Mouse (Mus musculus) midbrain, embryonic 14.5 days (tissue): ENCODE measurements around the gene Mest. TPM values are rescaled to one million over a fixed set of nuclear protein-coding genes. Genes with fewer than 3 reads are reported as not detected.

Experiments
- ATAC-seq: fragments of 200-750 bp; cut with Nextera tagmentation; 2 replicates; pipeline ENCODE4 v1.8.0; 2017; ENCODE audit warnings: moderate number of reproducible peaks, moderate library complexity; ENCODE audit not compliant: low FRiP score, low TSS enrichment
- DNase-seq: peaks from one replicate; pipeline ENCODE4 v3.0.0-alpha.2; 2015
- H3K27ac ChIP-seq: fragments of 300-500 bp; sonication (generic); replicated peaks from 2 replicates; pipeline ENCODE4 v1.5.1; 2014; ENCODE audit warnings: mild to moderate bottlenecking, low read depth, low read length, moderate library complexity
- H3K27me3 ChIP-seq: fragments of 300-500 bp; sonication (generic); 2 replicates; pipeline ENCODE4 v1.6.1; 2014; ENCODE audit warnings: low read length, control low read depth, mixed read lengths; ENCODE audit not compliant: control insufficient read depth, insufficient read depth
- H3K36me3 ChIP-seq: fragments of 300-500 bp; sonication (generic); 2 replicates; pipeline ENCODE4 v1.6.1; 2014; ENCODE audit warnings: low read length, control low read depth; ENCODE audit not compliant: control insufficient read depth, insufficient read depth
- H3K4me1 ChIP-seq: fragments of 300-500 bp; sonication (generic); 2 replicates; pipeline ENCODE4 v1.6.1; 2014; ENCODE audit warnings: mild to moderate bottlenecking, antibody characterized with exemption, low read length, control low read depth; ENCODE audit not compliant: control insufficient read depth, insufficient read depth
- H3K4me2 ChIP-seq: fragments of 300-500 bp; sonication (generic); 2 replicates; pipeline ENCODE4 v1.6.1; 2014; ENCODE audit warnings: mild to moderate bottlenecking, low read length, moderate library complexity
- H3K4me3 ChIP-seq: fragments of 300-500 bp; sonication (generic); replicated peaks from 2 replicates; pipeline ENCODE4 v1.5.1; 2014; ENCODE audit warnings: low read depth, low read length
- H3K9ac ChIP-seq: fragments of 300-500 bp; sonication (generic); replicated peaks from 2 replicates; pipeline ENCODE4 v1.6.1; 2014; ENCODE audit warnings: mild to moderate bottlenecking, low read length, moderate library complexity
- H3K9me3 ChIP-seq: fragments of 300-500 bp; sonication (generic); 2 replicates; pipeline ENCODE4 v1.6.1; 2016; ENCODE audit warnings: low read length, control low read depth, mixed read lengths; ENCODE audit not compliant: control insufficient read depth
- WGBS: fragments of 180-500 bp; shearing (Covaris S2); extraction: QIAGEN DNeasy Blood & Tissue Kit; methylation state at CpG from one replicate; pipeline ENCODE4 v1.1.7; 2014; 5-methylcytosine and 5-hydroxymethylcytosine counted together
- polyA plus RNA-seq: library from polyadenylated mRNA; unstranded; fragments of >200 nt; fragmentation: Nextera tagmentation; extraction: Ambion mirVana; gene quantifications from 2 replicates; pipeline ENCODE4 v1.2.1, GENCODE M21; 2014

The Mest gene
- polyA plus RNA-seq, 1 experiment from 2014 or later = 402 TPM

GRCm38 (mm10) chr6:30738464-30739006 lies 15.2 kb downstream of the Mest start:
- 46% methylated on average over 20 of the region's 20 CpGs for WGBS
- DNase-seq (no peak), ATAC-seq (no peak)
- Histone ChIP-seq H3K4me3 (peak overlapping the region; percentile 58), H3K27me3 (no peaks in the 10 kb centered on the region), H3K36me3 (peaks cover 16% of the 10 kb centered on the region), H3K4me1 (peaks cover 8% of the 10 kb centered on the region), H3K4me2 (peak overlapping the region; percentile 65), H3K9me3 (peaks cover 40% of the 10 kb centered on the region), H3K9ac (peak overlapping the region; percentile 73), H3K27ac (peak overlapping the region; percentile 86)

- H3K4me2 ChIP-seq = peak overlapping the region; percentile 65
- DNase-seq (peak; percentile 77), ATAC-seq (no peak)
- H3K4me3 ChIP-seq = peak overlapping the region; percentile 58
- H3K4me1 ChIP-seq = peaks cover 1% of the 10 kb centered on the region
- peak overlapping the region; percentile 86; the same call in 1 of the 2 replicates for H3K27ac ChIP-seq
- H3K36me3 ChIP-seq = peaks cover 23% of the 10 kb centered on the region
- WGBS = 50% methylated on average over 10 of the region's 10 CpGs
- peak overlapping the region; percentile 73; the same call in 1 of the 2 replicates for H3K9ac ChIP-seq
- no peaks in the 10 kb centered on the region for H3K27me3 ChIP-seq
- H3K9me3 ChIP-seq = peaks cover 40% of the 10 kb centered on the region
Observed at GRCm38 (mm10) chr6:30739177-30739747, 15.9 kb downstream of the Mest start.

- 0 out of 2 replicates have a peak, but pooled peaks cover under 1% of the 10 kb centered on the region for H3K9me3 ChIP-seq
- no peaks in the 10 kb centered on the region for H3K4me1 ChIP-seq
- WGBS = 84% methylated on average over 10 of the region's 10 CpGs
- H3K4me2 ChIP-seq = no peak overlapping the region
- no peak for DNase-seq
- no peak overlapping the region for H3K4me3 ChIP-seq
- no peaks in the 10 kb centered on the region for H3K27me3 ChIP-seq
- no peak for ATAC-seq
- H3K9ac ChIP-seq = no peak overlapping the region
- H3K36me3 ChIP-seq = peaks cover 75% of the 10 kb centered on the region
- no peak overlapping the region for H3K27ac ChIP-seq
Observed at GRCm38 (mm10) chr6:30744846-30745245, 21.5 kb downstream of the Mest start.

GRCm38 (mm10) chr6:30745591-30745990 lies 22.2 kb downstream of the Mest start:
- 74% methylated on average over 7 of the region's 7 CpGs for WGBS
- Histone ChIP-seq H3K4me1 (no peaks in the 10 kb centered on the region), H3K9me3 (no peaks in the 10 kb centered on the region), H3K4me2 (no peak overlapping the region), H3K27me3 (no peaks in the 10 kb centered on the region), H3K27ac (no peak overlapping the region), H3K9ac (no peak overlapping the region), H3K4me3 (no peak overlapping the region), H3K36me3 (peaks cover 82% of the 10 kb centered on the region)
- DNase-seq = no peak
- ATAC-seq = no peak

GRCm38 (mm10) chr6:30747631-30748357 lies 24.4 kb downstream of the Mest start:
- Histone ChIP-seq H3K4me1 (no peaks in the 10 kb centered on the region), H3K9me3 (no peaks in the 10 kb centered on the region), H3K27ac (no peak overlapping the region), H3K27me3 (no peaks in the 10 kb centered on the region), H3K36me3 (peaks cover 90% of the 10 kb centered on the region), H3K4me2 (no peak overlapping the region), H3K4me3 (no peak overlapping the region), H3K9ac (no peak overlapping the region)
- 77% methylated on average over 7 of the region's 7 CpGs for WGBS
- DNase-seq = no peak
- ATAC-seq = no peak

- Histone ChIP-seq H3K4me2 (no peak overlapping the region), H3K27ac (no peak overlapping the region), H3K4me3 (no peak overlapping the region), H3K9me3 (no peaks in the 10 kb centered on the region), H3K4me1 (no peaks in the 10 kb centered on the region), H3K9ac (no peak overlapping the region), H3K36me3 (peaks cover 84% of the 10 kb centered on the region), H3K27me3 (no peaks in the 10 kb centered on the region)
- WGBS = 78% methylated on average over 6 of the region's 6 CpGs
- no peak for DNase-seq
- ATAC-seq = no peak
Observed at GRCm38 (mm10) chr6:30748358-30748910, 25.1 kb downstream of the Mest start.

- Histone ChIP-seq H3K9ac (no peak overlapping the region), H3K4me2 (no peak overlapping the region), H3K4me3 (no peak overlapping the region), H3K27ac (no peak overlapping the region), H3K4me1 (no peaks in the 10 kb centered on the region), H3K27me3 (no peaks in the 10 kb centered on the region), H3K9me3 (no peaks in the 10 kb centered on the region), H3K36me3 (peaks cover 76% of the 10 kb centered on the region)
- DNase-seq (no peak), ATAC-seq (no peak)
- 70% methylated on average over 2 of the region's 2 CpGs for WGBS
Observed at GRCm38 (mm10) chr6:30749042-30749689, 25.8 kb downstream of the Mest start.

GRCm38 (mm10) chr6:30749892-30750291 lies 26.5 kb downstream of the Mest start:
- Histone ChIP-seq H3K9me3 (no peaks in the 10 kb centered on the region), H3K36me3 (peaks cover 71% of the 10 kb centered on the region)
- 79% methylated on average over 1 of the region's 1 CpGs for WGBS

More at GRCm38 (mm10) chr6:30749892-30750291, 26.5 kb downstream of the Mest start:
- DNase-seq = no peak
- Histone ChIP-seq H3K9ac (no peak overlapping the region), H3K27ac (no peak overlapping the region), H3K27me3 (no peaks in the 10 kb centered on the region), H3K4me2 (no peak overlapping the region), H3K4me3 (no peak overlapping the region), H3K4me1 (no peaks in the 10 kb centered on the region)
- no peak for ATAC-seq
